Mouse (Mus musculus): ENCODE data around the gene Shisa7. TPM values are rescaled to one million over a fixed set of nuclear protein-coding genes. Genes with fewer than 3 reads are reported as not detected.
"Not testable (repeated sequence)": the region's sequence is repeated elsewhere in the genome, so short reads cannot be mapped to it uniquely, and the experiment has no call there.

Gene Shisa7
- polyA plus RNA-seq, 1 experiment from 2014 or later: 0.05 TPM

GRCm38 (mm10) chr7:4793248-4793647 is 51.2 kb downstream of the Shisa7 start:
- under 1% methylated on average over 31 of the region's 31 CpGs for WGBS

DNA sequence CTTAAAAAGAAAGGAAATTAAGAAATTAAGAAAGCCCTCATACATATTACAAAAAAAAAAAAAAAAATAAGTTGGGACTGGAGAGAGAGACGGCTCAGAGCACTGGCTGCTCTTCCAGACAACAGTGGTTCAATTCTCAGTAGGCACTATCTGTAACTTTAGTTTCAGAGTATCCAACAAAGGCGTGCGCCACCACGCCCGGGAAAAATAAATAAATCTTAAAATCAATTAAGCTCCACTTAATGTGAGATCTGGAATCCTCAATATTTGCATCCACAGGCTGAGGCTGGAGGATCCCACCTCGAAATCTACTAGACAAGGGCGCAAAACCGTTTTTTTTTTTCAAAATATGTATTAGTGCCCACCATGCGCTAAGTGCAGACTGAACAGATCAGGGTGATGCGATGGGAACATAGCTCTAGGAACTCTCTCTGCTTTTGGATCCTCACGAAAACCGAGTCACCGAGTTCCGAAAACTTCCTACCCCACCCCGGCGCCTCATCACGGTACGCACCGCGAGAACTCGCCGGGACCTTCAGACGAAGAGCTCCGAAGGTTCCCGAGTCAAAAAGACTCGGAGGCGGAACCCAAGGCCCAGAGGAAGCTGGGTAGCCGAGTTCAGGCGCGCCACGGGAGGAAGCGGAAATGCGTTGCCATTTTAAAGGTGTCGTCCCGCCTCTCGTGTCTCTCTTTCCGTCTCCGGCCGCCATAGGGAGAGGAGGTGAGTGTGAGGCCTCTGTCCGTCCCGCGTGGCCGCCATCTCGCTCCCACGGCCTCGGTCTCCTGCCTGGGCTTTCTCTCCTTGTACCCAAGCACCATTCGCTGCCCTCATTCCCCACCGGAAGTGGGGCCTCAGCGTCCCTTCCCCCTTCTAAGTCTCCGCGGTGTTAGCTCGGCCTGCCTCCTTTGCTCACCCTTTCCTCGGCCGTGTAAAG is 52.0 kb downstream of the Shisa7 start, which contains the start of gene Rpl28:
TSS of gene Rpl28 (plus strand) at position 597 of the 935 bp plus-strand sequence.
- peak within 1 kb of the TSS; percentile 97 for H3K27ac ChIP-seq
- H3K36me3 ChIP-seq: peaks cover 36% of the 10 kb centered on the region
- H3K4me1 ChIP-seq (replicated peaks): peaks cover 24% of the 10 kb centered on the region
- 1% methylated on average over 54 of the region's 54 CpGs for WGBS
- H3K4me2 ChIP-seq: peak within 1 kb of the TSS; percentile 75
- H3K9ac ChIP-seq: peak within 1 kb of the TSS; percentile 95
- peak within 1 kb of the TSS; percentile 95 for H3K4me3 ChIP-seq
- H3K9me3 ChIP-seq (replicated peaks): no peaks in the 10 kb centered on the region
- peak; percentile 89 for ATAC-seq (replicated peaks; ENCODE audit: insufficient number of reproducible peaks, insufficient read depth, low FRiP score, low read depth)
- H3K27me3 ChIP-seq: no peaks in the 10 kb centered on the region

More at GRCm38 (mm10) chr7:4793248-4793647, 51.2 kb downstream of the Shisa7 start:
- not testable (repeated sequence) for H3K27me3 ChIP-seq; ATAC-seq (replicated peaks; ENCODE audit: insufficient number of reproducible peaks, insufficient read depth, low FRiP score, low read depth); H3K9me3 ChIP-seq (replicated peaks)
- Histone ChIP-seq H3K9ac (peak overlapping the region; percentile 95), H3K4me3 (peak overlapping the region; percentile 95), H3K36me3 (peaks cover 40% of the 10 kb centered on the region), H3K4me1 (replicated peaks) (peaks cover 23% of the 10 kb centered on the region), H3K27ac (peak overlapping the region; percentile 97), H3K4me2 (peak overlapping the region; percentile 72)

GRCm38 (mm10) chr7:4789436-4789935 is 55.0 kb downstream of the Shisa7 start, which contains the start of gene Tmem238:
TSS of gene Tmem238 (minus strand) at chr7:4789656.
- ATAC-seq (replicated peaks; ENCODE audit: insufficient number of reproducible peaks, insufficient read depth, low FRiP score, low read depth): no peak
- Histone ChIP-seq H3K27ac (peak within 1 kb of the TSS; percentile 57), H3K4me2 (peak within 1 kb of the TSS; percentile 94), H3K9ac (peak within 1 kb of the TSS; percentile 78), H3K27me3 (no peaks in the 10 kb centered on the region), H3K36me3 (peaks cover 6% of the 10 kb centered on the region), H3K4me1 (replicated peaks) (peaks cover 22% of the 10 kb centered on the region), H3K9me3 (replicated peaks) (no peaks in the 10 kb centered on the region), H3K4me3 (peak within 1 kb of the TSS; percentile 63)
- 8% methylated on average over 40 of the region's 40 CpGs for WGBS

GRCm38 (mm10) chr7:4788499-4789435 is 55.7 kb downstream of the Shisa7 start:
- no peaks in the 10 kb centered on the region for H3K36me3 ChIP-seq
- peak overlapping the region; percentile 57 for H3K27ac ChIP-seq
- H3K27me3 ChIP-seq: peaks cover 4% of the 10 kb centered on the region; the same call in 1 of the 2 replicates
- H3K9ac ChIP-seq: peak overlapping the region; percentile 78
- peak overlapping the region; percentile 63 for H3K4me3 ChIP-seq
- no peaks in the 10 kb centered on the region for H3K9me3 ChIP-seq (replicated peaks)
- peak; percentile 47 for ATAC-seq (replicated peaks; ENCODE audit: insufficient number of reproducible peaks, insufficient read depth, low FRiP score, low read depth)
- H3K4me1 ChIP-seq (replicated peaks): peaks cover 16% of the 10 kb centered on the region
- peak overlapping the region; percentile 94 for H3K4me2 ChIP-seq
- WGBS: 1% methylated on average over 64 of the region's 64 CpGs

DNA sequence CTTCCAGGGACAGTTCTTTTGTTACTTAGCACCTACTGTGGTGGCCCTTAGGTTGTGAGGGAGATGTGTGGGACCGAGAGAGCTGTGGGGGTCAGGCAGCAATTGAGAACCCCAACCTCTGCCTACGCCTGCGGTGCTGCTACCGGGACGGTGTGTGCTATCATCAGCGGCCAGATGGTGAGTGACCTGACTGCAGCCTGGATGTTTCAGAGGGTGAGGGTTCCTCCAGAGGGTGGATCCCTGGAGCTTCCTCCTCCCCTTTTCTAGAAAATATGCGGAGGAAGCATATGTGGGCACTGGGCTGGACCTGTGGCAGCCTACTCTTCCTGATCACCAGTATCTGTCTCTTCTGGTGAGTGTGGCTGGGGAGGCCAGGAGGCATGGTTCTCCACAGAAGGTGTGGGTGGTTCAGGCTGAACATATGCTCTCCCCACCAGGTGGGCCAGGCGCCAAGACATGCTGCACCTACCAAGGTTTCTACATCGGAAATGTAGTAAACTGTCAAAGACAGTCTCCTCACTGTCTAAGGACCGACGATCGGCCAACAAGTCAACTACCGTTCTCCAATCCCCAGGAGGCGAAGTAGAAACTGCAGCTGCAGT is 60.7 kb downstream of the Shisa7 start:
- Histone ChIP-seq H3K27ac (no peak overlapping the region), H3K4me2 (no peak overlapping the region), H3K4me3 (no peak overlapping the region), H3K9me3 (replicated peaks) (no peaks in the 10 kb centered on the region), H3K9ac (no peak overlapping the region), H3K4me1 (replicated peaks) (peaks cover 6% of the 10 kb centered on the region), H3K36me3 (no peaks in the 10 kb centered on the region), H3K27me3 (peaks cover 37% of the 10 kb centered on the region)
- ATAC-seq (replicated peaks; ENCODE audit: insufficient number of reproducible peaks, insufficient read depth, low FRiP score, low read depth): no peak
- WGBS: 71% methylated on average over 14 of the region's 14 CpGs

- Histone ChIP-seq H3K4me2 (no peak within 1 kb of the TSS), H3K27me3 (peaks cover 47% of the 10 kb centered on the region), H3K36me3 (no peaks in the 10 kb centered on the region), H3K27ac (no peak within 1 kb of the TSS), H3K9ac (no peak within 1 kb of the TSS), H3K9me3 (replicated peaks) (no peaks in the 10 kb centered on the region), H3K4me1 (replicated peaks) (no peaks in the 10 kb centered on the region), H3K4me3 (no peak within 1 kb of the TSS)
- 76% methylated on average over 2 of the region's 2 CpGs for WGBS
- ATAC-seq (replicated peaks; ENCODE audit: insufficient number of reproducible peaks, insufficient read depth, low FRiP score, low read depth): no peak
Measured at GRCm38 (mm10) chr7:4782759-4783158, 61.7 kb downstream of the Shisa7 start, which contains the start of the genes Il11 and Tmem190. TSS of gene Il11 (minus strand) at chr7:4782859. TSS of gene Tmem190 (plus strand) at chr7:4782937.

DNA sequence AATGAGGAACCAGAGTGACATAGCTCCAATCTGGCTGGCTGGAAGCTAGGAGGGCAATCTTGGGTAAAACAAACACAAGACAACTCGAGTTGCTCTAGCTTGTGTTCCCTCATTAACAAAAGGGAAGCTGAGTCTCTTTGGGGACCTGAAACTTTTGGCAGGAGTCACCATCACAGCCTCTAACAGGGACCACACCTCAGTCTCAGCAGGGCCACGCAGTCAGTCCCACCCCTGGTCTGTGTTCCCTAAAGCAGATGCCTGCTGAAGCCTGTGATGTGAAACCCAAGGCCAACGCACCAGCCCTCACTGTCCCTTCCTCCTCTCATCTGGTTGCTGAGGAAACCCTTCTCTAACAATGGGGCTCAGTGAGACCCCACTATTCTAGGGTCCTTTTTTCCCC is 62.4 kb downstream of the Shisa7 start:
- Histone ChIP-seq H3K27ac (no peak overlapping the region), H3K9ac (no peak overlapping the region), H3K9me3 (replicated peaks) (no peaks in the 10 kb centered on the region), H3K36me3 (no peaks in the 10 kb centered on the region), H3K4me1 (replicated peaks) (peaks cover 4% of the 10 kb centered on the region), H3K4me3 (no peak overlapping the region), H3K27me3 (peaks cover 53% of the 10 kb centered on the region), H3K4me2 (no peak overlapping the region)
- ATAC-seq (replicated peaks; ENCODE audit: insufficient number of reproducible peaks, insufficient read depth, low FRiP score, low read depth): no peak
- 42% methylated on average over 3 of the region's 3 CpGs for WGBS

- Histone ChIP-seq H3K9me3 (replicated peaks) (no peaks in the 10 kb centered on the region), H3K4me3 (no peak overlapping the region), H3K4me2 (no peak overlapping the region), H3K27me3 (peaks cover 75% of the 10 kb centered on the region), H3K36me3 (no peaks in the 10 kb centered on the region), H3K9ac (no peak overlapping the region), H3K27ac (no peak overlapping the region), H3K4me1 (replicated peaks) (peaks cover 9% of the 10 kb centered on the region)
- WGBS: 25% methylated on average over 5 of the region's 5 CpGs
- no peak for ATAC-seq (replicated peaks; ENCODE audit: insufficient number of reproducible peaks, insufficient read depth, low FRiP score, low read depth)
Measured at GRCm38 (mm10) chr7:4779921-4780320, 64.6 kb downstream of the Shisa7 start.

DNA sequence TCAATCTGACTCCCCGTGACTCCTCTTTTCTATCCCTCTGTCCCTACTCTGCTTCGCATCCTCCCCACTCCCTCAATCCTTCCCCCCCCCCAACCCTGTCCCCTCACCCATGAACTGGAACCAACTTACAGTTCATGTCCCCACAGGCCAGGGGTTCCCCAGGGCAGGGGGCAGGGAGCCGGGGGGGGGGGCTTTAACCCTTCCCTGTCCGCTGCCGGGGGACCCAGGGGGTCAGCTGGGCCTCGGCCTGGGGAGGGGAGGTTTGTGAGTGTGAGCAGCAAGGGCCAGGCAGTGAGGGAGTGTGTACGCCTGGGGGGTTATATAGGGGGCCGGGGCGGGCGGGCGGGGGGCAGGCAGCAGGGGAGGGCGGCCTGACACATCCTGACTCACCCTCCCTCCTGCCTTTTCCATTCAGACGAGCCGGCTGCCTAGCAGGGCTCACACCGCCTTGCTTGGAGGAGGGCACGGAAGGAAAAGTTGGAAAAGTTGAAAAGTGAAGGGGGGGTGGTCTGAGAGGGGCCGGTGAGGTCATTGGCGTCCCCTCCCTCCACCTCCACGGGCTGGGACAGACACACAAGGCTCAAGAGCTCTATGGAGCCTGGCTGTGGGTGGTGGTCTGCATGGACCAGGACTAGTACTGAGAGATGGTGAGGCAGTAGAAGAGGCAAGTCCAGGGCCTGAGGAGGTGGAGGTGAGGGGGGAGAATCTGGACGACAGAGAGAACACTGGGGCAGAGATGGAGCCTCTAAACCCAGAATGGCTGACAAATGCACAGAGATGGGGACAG is 66.5 kb downstream of the Shisa7 start:
- H3K4me1 ChIP-seq (replicated peaks): peaks cover 9% of the 10 kb centered on the region
- H3K27me3 ChIP-seq: peaks cover 78% of the 10 kb centered on the region
- no peak overlapping the region for H3K4me2 ChIP-seq
- no peaks in the 10 kb centered on the region for H3K36me3 ChIP-seq
- no peak for ATAC-seq (replicated peaks; ENCODE audit: insufficient number of reproducible peaks, insufficient read depth, low FRiP score, low read depth)
- H3K4me3 ChIP-seq: no peak overlapping the region
- no peak overlapping the region for H3K9ac ChIP-seq
- WGBS: 5% methylated on average over 20 of the region's 20 CpGs
- no peak overlapping the region for H3K27ac ChIP-seq
- H3K9me3 ChIP-seq (replicated peaks): no peaks in the 10 kb centered on the region

All from heart, embryonic 15.5 days (tissue).